Mouse (Mus musculus) heart, adult 2 months (tissue): ENCODE results near the gene Rab1b. TPM values are rescaled to one million over a fixed set of nuclear protein-coding genes. Genes with fewer than 3 reads are reported as not detected.
A peak's percentile ranks its signal among the peaks of the same experiment; 100 is the strongest.

ENCODE experiments used
- DNase-seq, 2 experiments: peaks; one replicate each; pipeline ENCODE4 v3.0.0; 2021
- H3K27ac ChIP-seq: fragments of 200-600 bp; 2 replicates; pipeline ENCODE4 v1.8.1; 2022
- H3K27me3 ChIP-seq: fragments of 200-500 bp; 2 replicates; pipeline ENCODE4 v1.6.1; 2012; ENCODE audit warnings: mild to moderate bottlenecking, low read length, inconsistent platforms, mixed read lengths; ENCODE audit not compliant: control insufficient read depth, insufficient read depth
- H3K36me3 ChIP-seq: fragments of 200-500 bp; 2 replicates; pipeline ENCODE4 v1.6.1; 2012; ENCODE audit warnings: low read length, inconsistent platforms; ENCODE audit not compliant: control insufficient read depth, insufficient read depth
- H3K4me1 ChIP-seq: fragments of 200-500 bp; 2 replicates; pipeline ENCODE4 v1.6.1; 2011; ENCODE audit warnings: low read length; ENCODE audit not compliant: control insufficient read depth, insufficient read depth
- H3K4me3 ChIP-seq: fragments of 200-600 bp; 2 replicates; pipeline ENCODE4 v1.8.1; 2022
- H3K79me2 ChIP-seq: fragments of 200-500 bp; replicated peaks from 2 replicates; pipeline ENCODE4 v1.6.1; 2012; ENCODE audit warnings: mild to moderate bottlenecking, inconsistent platforms, low read length, moderate library complexity, mixed read lengths; ENCODE audit not compliant: control insufficient read depth, insufficient read depth
- H3K9ac ChIP-seq: fragments of 200-500 bp; 2 replicates; pipeline ENCODE4 v1.6.1; 2012; ENCODE audit warnings: low read depth, mild to moderate bottlenecking, control low read depth, inconsistent platforms, low read length, mixed read lengths
- CTCF ChIP-seq: fragments of 200-600 bp; IDR thresholded peaks from 2 replicates; pipeline ENCODE4 v1.8.1; 2022; ENCODE audit warnings: antibody characterized with exemption, mild to moderate bottlenecking, moderate library complexity
- EP300 ChIP-seq: fragments of 200-500 bp; IDR thresholded peaks from 2 replicates; pipeline ENCODE4 v1.6.1; 2011; ENCODE audit warnings: low read depth, low read length, control low read depth; ENCODE audit not compliant: insufficient read depth
- POLR2A ChIP-seq: fragments of 200-500 bp; IDR thresholded peaks from 2 replicates; pipeline ENCODE4 v1.6.1; 2011; ENCODE audit warnings: mild to moderate bottlenecking, low read depth, low read length, control low read depth; ENCODE audit not compliant: insufficient read depth
- WGBS: fragments of 180-500 bp; shearing (Covaris S2); methylation state at CpG from one replicate; pipeline ENCODE4 v1.1.7; 2018; 5-methylcytosine and 5-hydroxymethylcytosine counted together
- intact Hi-C: fragments of 180-260 bp; cut with DNase I; formaldehyde crosslinking; loops from one replicate; pipeline ENCODE4 v1.15.1; 2025
- polyA plus RNA-seq: library from polyadenylated mRNA; depleted of rRNA; stranded (reverse); fragments of >200 nt; gene quantifications from 2 replicates; pipeline ENCODE4 v1.2.3, GENCODE M21; 2012
- total RNA-seq, 2 experiments: library from RNA; stranded (reverse); gene quantifications; 2 replicates each; pipeline ENCODE4 v1.2.3; 2021

The Rab1b gene
- total and polyA plus RNA-seq, 3 experiments, result 173 to 221 (median 195) TPM

DNA sequence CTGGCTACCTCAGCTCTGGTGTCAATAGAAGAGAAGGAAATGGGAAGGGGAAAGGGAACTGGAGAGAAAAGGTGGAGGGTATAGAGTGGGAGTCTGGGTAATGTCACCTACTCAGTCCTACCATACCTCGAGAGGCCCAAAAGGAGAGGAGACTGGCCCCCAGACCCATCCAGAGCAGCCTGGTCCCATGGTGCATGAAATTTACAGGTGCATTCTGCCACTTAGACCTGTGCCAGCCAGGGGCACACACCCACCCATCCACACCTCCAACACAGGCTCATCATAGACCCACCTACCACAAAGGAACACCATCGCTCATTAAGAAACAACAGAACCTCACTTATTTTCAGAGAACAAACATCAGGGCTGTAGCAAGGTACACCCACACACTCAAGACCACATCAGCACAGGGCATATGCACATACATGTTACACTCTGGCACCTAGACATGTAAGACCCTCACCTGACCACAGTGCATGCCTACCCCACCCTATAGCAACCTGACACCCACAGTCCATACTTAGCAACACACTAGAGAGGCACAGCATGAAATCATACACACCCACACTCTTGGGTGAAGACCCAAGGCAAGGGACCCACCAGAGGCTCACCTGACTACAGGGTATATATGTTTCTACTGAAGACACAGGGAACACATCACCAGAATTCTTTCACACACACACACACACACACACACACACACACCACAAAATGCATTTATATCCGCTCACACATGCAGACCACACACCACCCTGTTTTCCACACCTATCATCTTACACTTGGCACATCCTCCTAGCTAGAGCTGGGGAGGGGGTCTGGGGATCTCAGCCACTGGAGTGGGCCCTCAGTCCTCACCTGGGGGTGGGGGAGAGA is 22.7 kb downstream of the Rab1b start:
- no peak for DNase-seq
- TF ChIP-seq POLR2A (no peak), CTCF (no peak), EP300 (no peak)
- H3K4me3 ChIP-seq, result no peak overlapping the region
- intact Hi-C loops, result no loop called here
- no peaks in the 10 kb centered on the region for H3K36me3 ChIP-seq
- H3K79me2 ChIP-seq, result no peaks in the 10 kb centered on the region
- no peak overlapping the region for H3K27ac ChIP-seq
- peaks cover 5% of the 10 kb centered on the region for H3K4me1 ChIP-seq
- WGBS, result 67% methylated on average over 3 of the region's 3 CpGs
- H3K27me3 ChIP-seq, result peaks cover 11% of the 10 kb centered on the region; the same call in 1 of the 2 replicates
- no peak overlapping the region for H3K9ac ChIP-seq

DNA sequence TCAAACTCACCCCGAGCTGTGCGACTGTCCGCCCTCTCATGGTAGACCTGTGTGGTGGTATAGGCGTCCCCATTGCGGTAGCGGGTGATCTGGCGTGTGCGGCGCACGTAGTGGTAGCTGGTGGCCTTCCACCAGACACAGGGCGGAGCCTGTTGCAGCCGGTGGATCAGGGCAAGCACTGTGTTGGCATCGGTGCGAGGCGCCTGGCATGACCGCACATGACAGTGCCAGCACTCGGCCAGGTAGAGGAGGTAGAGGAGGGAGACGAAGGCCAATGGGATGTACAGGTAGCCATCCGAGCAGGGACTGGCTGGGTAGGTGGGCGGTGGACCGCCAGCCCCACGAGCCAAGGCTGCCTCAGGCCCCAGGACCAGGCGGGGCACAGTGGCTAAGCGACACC is 24.3 kb downstream of the Rab1b start:
- Histone ChIP-seq H3K9ac (no peak overlapping the region), H3K27me3 (peaks cover 11% of the 10 kb centered on the region; the same call in 1 of the 2 replicates), H3K79me2 (no peaks in the 10 kb centered on the region), H3K36me3 (no peaks in the 10 kb centered on the region), H3K4me1 (peaks cover 2% of the 10 kb centered on the region), H3K4me3 (no peak overlapping the region), H3K27ac (no peak overlapping the region)
- no peak for TF ChIP-seq CTCF
- intact Hi-C loops, result no loop called here
- WGBS, result 71% methylated on average over 24 of the region's 24 CpGs
- DNase-seq, result no peak

DNA sequence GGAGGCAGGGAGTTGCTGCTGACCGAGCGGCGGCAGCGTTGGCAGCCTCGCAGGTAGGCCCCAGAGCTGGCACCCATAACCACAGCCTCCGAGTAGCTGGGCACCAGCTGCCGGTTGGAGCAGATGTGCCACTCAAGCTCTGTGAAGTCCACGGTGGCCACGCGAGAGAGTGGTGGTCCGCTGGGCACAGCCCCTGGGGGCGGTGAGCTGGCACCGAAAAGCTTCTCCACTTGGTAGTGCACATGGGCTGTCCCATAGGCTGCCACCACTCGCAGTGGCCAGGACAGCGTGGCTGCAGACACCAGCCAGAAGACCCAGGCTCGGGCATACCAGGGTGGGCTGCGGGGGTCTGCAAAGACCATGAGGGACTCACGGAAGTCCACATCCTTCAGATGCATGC is 24.9 kb downstream of the Rab1b start:
- intact Hi-C loops, result no loop called here
- no peak for TF ChIP-seq CTCF
- TF ChIP-seq EP300, result no peak
- TF ChIP-seq POLR2A, result no peak
- 67% methylated on average over 18 of the region's 18 CpGs for whole genome bisulfite sequencing

DNA sequence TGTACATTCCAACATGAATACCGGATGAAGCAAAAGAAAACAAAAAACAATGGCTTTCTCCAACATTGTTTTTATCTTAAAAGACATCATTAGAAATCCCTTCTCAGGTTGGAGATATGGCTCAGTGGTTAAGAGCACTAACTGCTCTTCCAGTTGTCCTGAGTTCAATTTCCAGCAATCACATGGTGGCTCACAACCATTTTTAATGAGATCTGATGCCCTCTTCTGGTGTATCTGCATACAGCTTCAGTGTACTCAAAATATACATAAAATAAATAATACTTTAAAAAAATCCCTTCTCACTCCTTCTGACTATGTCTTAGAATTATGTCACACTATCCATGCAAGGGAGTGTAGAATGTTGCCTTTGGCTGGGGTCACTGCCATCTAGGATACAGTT is 27.6 kb downstream of the Rab1b start:
- H3K27me3 ChIP-seq, result peaks cover 4% of the 10 kb centered on the region; the same call in 1 of the 2 replicates
- WGBS, result 89% methylated on average over 1 of the region's 1 CpGs
- TF ChIP-seq CTCF, result peak; percentile 39
- no peak for TF ChIP-seq POLR2A
- H3K4me3 ChIP-seq, result no peak overlapping the region
- no peaks in the 10 kb centered on the region for H3K36me3 ChIP-seq
- H3K4me1 ChIP-seq, result no peaks in the 10 kb centered on the region
- no peak for DNase-seq
- H3K27ac ChIP-seq, result no peak overlapping the region
- H3K9ac ChIP-seq, result no peak overlapping the region
- intact Hi-C loops, result no loop called here
- H3K79me2 ChIP-seq, result no peaks in the 10 kb centered on the region

More for the DNA sequence above, 24.9 kb downstream of the Rab1b start:
- no peak overlapping the region for H3K4me3 ChIP-seq
- no peak for DNase-seq
- peaks cover 11% of the 10 kb centered on the region; the same call in 1 of the 2 replicates for H3K27me3 ChIP-seq
- H3K27ac ChIP-seq, result no peak overlapping the region
- H3K9ac ChIP-seq, result no peak overlapping the region
- no peaks in the 10 kb centered on the region for H3K4me1 ChIP-seq
- no peaks in the 10 kb centered on the region for H3K79me2 ChIP-seq
- H3K36me3 ChIP-seq, result no peaks in the 10 kb centered on the region

DNA sequence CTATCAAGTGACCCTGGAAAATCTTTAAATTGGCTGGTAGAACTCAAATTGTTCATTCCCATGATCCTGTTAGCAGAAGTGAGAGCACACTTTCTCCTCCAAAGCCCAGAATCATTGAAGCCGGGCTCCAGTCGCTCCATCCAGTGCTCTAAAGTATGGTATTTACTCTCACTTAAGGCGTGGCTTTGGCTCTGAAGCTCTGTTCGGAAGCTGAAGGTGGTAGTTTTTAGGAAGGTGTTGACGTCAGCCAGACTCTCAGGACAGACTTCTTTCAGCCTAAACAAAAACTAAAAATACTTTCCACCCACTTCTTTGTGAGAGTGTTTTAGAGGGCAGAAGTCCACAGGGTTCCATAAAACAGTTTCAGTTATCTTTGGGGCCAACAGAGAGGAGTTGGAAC is 33.4 kb downstream of the Rab1b start:
- intact Hi-C loops, result loop anchor here (1.0 to 2.0 kb wide), 3 partner anchors 17 to 57 kb away; partner anchors contain the start of gene Rin1
- no peak overlapping the region for H3K9ac ChIP-seq
- no peaks in the 10 kb centered on the region for H3K79me2 ChIP-seq
- no peak for DNase-seq
- H3K27ac ChIP-seq, result no peak overlapping the region
- H3K4me3 ChIP-seq, result no peak overlapping the region
- TF ChIP-seq POLR2A, result no peak
- TF ChIP-seq EP300, result no peak
- TF ChIP-seq CTCF, result no peak
- peaks cover 3% of the 10 kb centered on the region for H3K4me1 ChIP-seq
- no peaks in the 10 kb centered on the region for H3K36me3 ChIP-seq
- H3K27me3 ChIP-seq, result no peaks in the 10 kb centered on the region
- WGBS, result 32% methylated on average over 5 of the region's 5 CpGs

DNA sequence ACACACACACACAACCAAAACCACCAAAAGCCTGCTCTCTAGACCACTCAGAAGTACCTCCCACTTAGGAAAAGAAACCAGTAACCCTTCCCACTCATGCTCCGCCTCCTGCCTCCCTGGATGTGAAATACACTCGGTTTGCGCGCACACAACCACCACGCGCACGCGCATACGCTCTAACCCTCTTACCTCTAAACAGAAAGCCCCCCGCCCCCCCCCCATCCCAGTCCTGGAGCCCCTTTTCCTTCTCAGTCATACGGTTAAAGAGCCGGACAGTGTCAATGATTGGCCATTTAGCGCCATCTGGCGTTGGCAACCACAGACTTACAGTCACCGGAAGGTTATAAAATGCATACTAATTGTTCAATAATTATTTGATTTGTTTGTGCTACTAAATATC is 33.8 kb downstream of the Rab1b start:
- Histone ChIP-seq H3K4me3 (peak overlapping the region; percentile 61), H3K9ac (no peak overlapping the region), H3K79me2 (no peaks in the 10 kb centered on the region), H3K4me1 (peaks cover 3% of the 10 kb centered on the region), H3K36me3 (no peaks in the 10 kb centered on the region), H3K27me3 (no peaks in the 10 kb centered on the region; the same call in 1 of the 2 replicates), H3K27ac (no peak overlapping the region)
- 1% methylated on average over 15 of the region's 15 CpGs for WGBS
- peak; percentile 52 to 77 for DNase-seq
- TF ChIP-seq EP300 (no peak), POLR2A (no peak), CTCF (peak; percentile 75)
- intact Hi-C loops, result loop anchor here (1.0 to 2.0 kb wide), 3 partner anchors 17 to 56 kb away; partner anchors contain the start of gene Rin1
